Mouse (Mus musculus) heart, embryonic 16.5 days (tissue): Measurements from ENCODE around the gene Raver2. TPM values are rescaled to one million over a fixed set of nuclear protein-coding genes. Genes with fewer than 3 reads are reported as not detected.

Experiments
- ATAC-seq: fragments of 200-750 bp; cut with Nextera tagmentation; replicated peaks from 2 replicates; pipeline ENCODE4 v1.8.0; 2017; ENCODE audit warnings: moderate number of reproducible peaks; ENCODE audit not compliant: insufficient read depth, low FRiP score; ENCODE audit errors: extremely low read depth
- H3K27ac ChIP-seq: fragments of 300-500 bp; sonication (generic); 2 replicates; pipeline ENCODE4 v1.5.1; 2014; ENCODE audit warnings: mild to moderate bottlenecking, low read length, control low read depth, moderate library complexity
- H3K27me3 ChIP-seq: fragments of 300-500 bp; sonication (generic); 2 replicates; pipeline ENCODE4 v1.6.1; 2014; ENCODE audit warnings: low read length, mixed read lengths; ENCODE audit not compliant: control insufficient read depth, insufficient read depth
- H3K36me3 ChIP-seq: fragments of 300-500 bp; sonication (generic); 2 replicates; pipeline ENCODE4 v1.6.1; 2014; ENCODE audit not compliant: control insufficient read depth, insufficient read depth
- H3K4me1 ChIP-seq: fragments of 300-500 bp; sonication (generic); 2 replicates; pipeline ENCODE4 v1.6.1; 2014; ENCODE audit warnings: low read length, mixed read lengths; ENCODE audit not compliant: control insufficient read depth, insufficient read depth
- H3K4me2 ChIP-seq: fragments of 300-500 bp; sonication (generic); 2 replicates; pipeline ENCODE4 v1.6.1; 2014; ENCODE audit warnings: low read depth, mild to moderate bottlenecking, control low read depth, low read length
- H3K4me3 ChIP-seq: fragments of 300-500 bp; sonication (generic); 2 replicates; pipeline ENCODE4 v1.5.1; 2014; ENCODE audit warnings: mild to moderate bottlenecking, control low read depth, low read length
- H3K9ac ChIP-seq: fragments of 300-500 bp; sonication (generic); 2 replicates; pipeline ENCODE4 v1.6.1; 2014; ENCODE audit warnings: low read length, control low read depth
- H3K9me3 ChIP-seq: fragments of 300-500 bp; sonication (generic); replicated peaks from 2 replicates; pipeline ENCODE4 v1.6.1; 2016; ENCODE audit warnings: low read length; ENCODE audit not compliant: control insufficient read depth
- WGBS: fragments of 180-500 bp; shearing (Covaris S2); extraction: QIAGEN DNeasy Blood & Tissue Kit; methylation state at CpG from one replicate; pipeline ENCODE4 v1.1.7; 2014; 5-methylcytosine and 5-hydroxymethylcytosine counted together
- polyA plus RNA-seq: library from polyadenylated mRNA; unstranded; fragments of >200 nt; fragmentation: Nextera tagmentation; extraction: Ambion mirVana; gene quantifications from 2 replicates; pipeline ENCODE4 v1.2.1, GENCODE M21; 2015

The Raver2 gene
- polyA plus RNA-seq, 1 experiment from 2014 or later = 4.2 TPM

DNA sequence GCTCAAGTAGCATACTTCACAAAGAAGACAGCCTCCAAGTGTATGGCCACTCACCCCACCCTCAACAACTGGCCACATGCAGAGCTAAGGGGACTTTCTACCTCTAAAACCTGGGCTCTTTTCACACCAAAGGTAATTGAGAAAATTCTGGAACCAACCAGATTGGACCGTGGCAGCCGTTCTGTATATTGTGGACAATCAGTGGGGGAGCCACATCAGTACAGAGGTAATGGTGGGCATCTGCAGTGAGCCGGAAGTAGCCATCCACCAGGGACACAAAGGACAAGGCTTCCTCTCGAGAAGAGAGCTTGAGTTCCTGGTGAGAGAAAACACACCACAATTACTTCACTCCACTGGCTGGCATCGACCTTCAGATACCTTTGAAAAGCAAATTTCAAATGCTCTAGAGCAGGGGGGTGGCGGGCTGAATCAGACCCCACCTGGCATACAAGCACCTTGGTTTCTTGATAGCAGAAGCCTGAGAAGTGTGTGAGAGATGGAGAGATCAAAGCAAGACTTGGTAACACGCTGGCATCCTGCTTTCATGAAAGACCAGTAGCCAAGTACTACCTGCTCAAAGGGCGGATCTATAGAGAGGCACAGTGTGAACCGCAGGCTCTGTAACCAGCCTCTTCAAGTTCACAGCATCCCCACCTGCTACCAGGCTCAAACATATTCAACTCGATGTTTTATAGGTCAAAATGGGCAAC is 106.3 kb downstream of the Raver2 start:
- H3K4me2 ChIP-seq = no peak overlapping the region
- H3K27me3 ChIP-seq = no peaks in the 10 kb centered on the region
- peaks cover 13% of the 10 kb centered on the region for H3K4me1 ChIP-seq
- H3K9ac ChIP-seq = no peak overlapping the region
- H3K9me3 ChIP-seq = no peaks in the 10 kb centered on the region
- no peak overlapping the region for H3K4me3 ChIP-seq
- 84% methylated on average over 10 of the region's 10 CpGs for WGBS
- H3K36me3 ChIP-seq = peaks cover 12% of the 10 kb centered on the region
- H3K27ac ChIP-seq = no peak overlapping the region
- ATAC-seq = no peak

- Histone ChIP-seq H3K9ac (no peak overlapping the region), H3K27me3 (no peaks in the 10 kb centered on the region), H3K4me2 (no peak overlapping the region), H3K36me3 (peaks cover 10% of the 10 kb centered on the region), H3K4me1 (peaks cover 20% of the 10 kb centered on the region), H3K9me3 (no peaks in the 10 kb centered on the region), H3K27ac (no peak overlapping the region), H3K4me3 (no peak overlapping the region)
- peak; percentile 59 for ATAC-seq
- 28% methylated on average over 6 of the region's 6 CpGs for WGBS
Observed at GRCm38 (mm10) chr4:101176123-101176522, 107.3 kb downstream of the Raver2 start.

DNA sequence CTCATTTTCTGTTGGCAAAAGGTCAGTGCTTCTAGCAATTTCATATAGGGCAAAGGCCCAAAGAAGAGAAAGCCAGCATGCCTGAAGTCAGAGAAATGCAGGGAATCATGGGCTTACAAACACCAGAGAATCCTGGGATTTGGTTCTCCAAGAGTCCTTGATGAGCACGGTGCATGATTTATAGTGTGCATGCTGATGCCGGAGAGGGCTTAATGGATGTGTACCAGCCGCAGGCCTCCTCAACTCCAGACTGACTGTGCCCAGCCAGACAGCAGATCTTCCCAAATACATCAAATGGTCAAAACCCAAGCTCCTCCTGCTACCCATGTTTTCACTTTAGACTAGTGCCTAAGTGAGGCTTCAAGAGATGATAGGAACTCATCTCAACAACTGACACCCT is 109.0 kb downstream of the Raver2 start:
- Histone ChIP-seq H3K4me2 (no peak overlapping the region), H3K9me3 (no peaks in the 10 kb centered on the region), H3K9ac (no peak overlapping the region), H3K27ac (no peak overlapping the region), H3K4me3 (no peak overlapping the region), H3K36me3 (peaks cover 13% of the 10 kb centered on the region), H3K4me1 (peaks cover 21% of the 10 kb centered on the region), H3K27me3 (no peaks in the 10 kb centered on the region)
- WGBS = 88% methylated on average over 3 of the region's 3 CpGs
- ATAC-seq = no peak

DNA sequence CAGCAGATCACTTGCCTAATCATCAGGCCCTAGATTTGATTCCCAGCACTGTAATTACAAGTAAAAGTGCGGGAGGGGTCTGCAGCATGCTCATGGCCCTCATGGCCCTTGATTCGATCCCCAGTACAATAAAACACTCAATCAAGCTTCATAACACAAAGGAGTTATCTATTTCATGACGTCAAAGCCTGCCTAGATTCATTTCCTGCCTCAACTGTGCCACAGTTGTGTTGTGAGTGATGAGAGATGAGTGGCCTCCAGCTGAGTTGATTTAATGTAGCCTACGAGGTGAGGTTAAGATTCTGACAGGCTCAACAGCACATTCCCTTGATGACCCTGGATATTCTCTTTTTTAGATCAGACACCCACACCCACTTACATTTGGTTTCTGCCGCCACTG is 110.3 kb downstream of the Raver2 start:
- peaks cover 16% of the 10 kb centered on the region for H3K36me3 ChIP-seq

DNA sequence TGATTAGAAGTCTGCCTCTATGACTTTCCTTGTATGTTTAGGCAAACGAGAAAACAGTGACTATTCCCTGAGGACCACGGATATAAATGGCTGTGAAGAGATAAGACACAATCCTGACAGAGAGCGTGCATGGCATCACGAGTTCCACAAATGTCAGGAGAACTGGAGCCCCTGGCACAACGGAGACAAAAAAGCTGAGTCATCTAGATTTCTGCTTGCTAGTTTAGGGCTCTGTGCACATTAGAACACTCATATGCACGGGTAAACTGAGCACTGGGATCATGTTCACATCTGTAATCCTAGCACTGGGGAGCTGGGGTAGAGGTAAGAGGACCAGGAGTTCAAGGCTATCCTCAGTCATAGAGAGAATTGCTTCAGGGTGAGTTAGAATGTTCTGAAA is 111.1 kb downstream of the Raver2 start:
- Histone ChIP-seq H3K27me3 (no peaks in the 10 kb centered on the region), H3K36me3 (peaks cover 15% of the 10 kb centered on the region), H3K9me3 (no peaks in the 10 kb centered on the region), H3K9ac (no peak overlapping the region), H3K27ac (no peak overlapping the region), H3K4me3 (no peak overlapping the region), H3K4me2 (0 out of 2 replicates have a peak overlapping the region, but pooled peaks have one; percentile 7), H3K4me1 (peaks cover 21% of the 10 kb centered on the region)
- 23% methylated on average over 6 of the region's 6 CpGs for WGBS
- ATAC-seq = no peak

More for the DNA sequence above, 110.3 kb downstream of the Raver2 start:
- H3K27ac ChIP-seq = no peak overlapping the region
- no peak overlapping the region for H3K9ac ChIP-seq
- 59% methylated on average over 5 of the region's 5 CpGs for WGBS
- no peaks in the 10 kb centered on the region for H3K27me3 ChIP-seq
- H3K9me3 ChIP-seq = no peaks in the 10 kb centered on the region
- H3K4me3 ChIP-seq = no peak overlapping the region
- H3K4me1 ChIP-seq = peaks cover 21% of the 10 kb centered on the region
- H3K4me2 ChIP-seq = no peak overlapping the region
- ATAC-seq = no peak

GRCm38 (mm10) chr4:101180681-101181080 is 111.9 kb downstream of the Raver2 start:
- Histone ChIP-seq H3K36me3 (peaks cover 14% of the 10 kb centered on the region), H3K4me3 (no peak overlapping the region)
- 60% methylated on average over 5 of the region's 5 CpGs for WGBS

DNA sequence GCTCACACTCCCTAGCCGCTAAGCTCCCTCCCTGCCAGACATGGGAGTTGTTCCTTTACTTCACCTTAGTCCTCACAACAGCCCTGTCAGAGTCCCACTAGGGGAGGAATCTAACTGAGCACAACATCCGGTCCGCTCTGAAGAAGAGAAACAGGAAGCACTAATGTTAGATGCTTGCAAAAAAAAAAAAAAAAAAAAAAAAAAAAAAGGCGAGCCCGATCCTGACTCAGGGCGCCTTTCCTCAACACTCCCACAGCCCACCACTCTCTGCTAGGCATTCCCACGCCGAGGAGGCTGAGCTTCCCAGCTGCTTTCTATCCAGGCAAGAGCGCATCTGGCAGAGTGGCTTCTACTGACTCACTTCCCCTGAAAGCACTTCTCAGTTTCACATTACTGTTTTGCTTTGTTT is 113.8 kb downstream of the Raver2 start:
- H3K36me3 ChIP-seq = peaks cover 14% of the 10 kb centered on the region
- no peak overlapping the region for H3K4me3 ChIP-seq
- H3K27ac ChIP-seq = peak overlapping the region; percentile 68
- H3K4me1 ChIP-seq = peaks cover 27% of the 10 kb centered on the region
- no peak overlapping the region for H3K9ac ChIP-seq
- ATAC-seq = peak; percentile 51
- no peaks in the 10 kb centered on the region for H3K27me3 ChIP-seq
- H3K9me3 ChIP-seq = no peaks in the 10 kb centered on the region
- 41% methylated on average over 7 of the region's 9 CpGs for WGBS
- 0 out of 2 replicates have a peak overlapping the region, but pooled peaks have one; percentile 9 for H3K4me2 ChIP-seq

More at GRCm38 (mm10) chr4:101180681-101181080, 111.9 kb downstream of the Raver2 start:
- H3K4me2 ChIP-seq = no peak overlapping the region
- H3K4me1 ChIP-seq = peaks cover 24% of the 10 kb centered on the region
- no peak overlapping the region for H3K9ac ChIP-seq
- H3K9me3 ChIP-seq = no peaks in the 10 kb centered on the region
- no peak for ATAC-seq
- H3K27ac ChIP-seq = no peak overlapping the region
- H3K27me3 ChIP-seq = no peaks in the 10 kb centered on the region

- H3K9me3 ChIP-seq = no peaks in the 10 kb centered on the region
- H3K36me3 ChIP-seq = peaks cover 15% of the 10 kb centered on the region
- ATAC-seq = no peak
- 51% methylated on average over 3 of the region's 3 CpGs for WGBS
- H3K4me3 ChIP-seq = no peak overlapping the region
- H3K4me1 ChIP-seq = peaks cover 19% of the 10 kb centered on the region
- H3K9ac ChIP-seq = no peak overlapping the region
- H3K27me3 ChIP-seq = no peaks in the 10 kb centered on the region
- H3K4me2 ChIP-seq = no peak overlapping the region
- H3K27ac ChIP-seq = no peak overlapping the region
Observed at GRCm38 (mm10) chr4:101185216-101185615, 116.4 kb downstream of the Raver2 start.

DNA sequence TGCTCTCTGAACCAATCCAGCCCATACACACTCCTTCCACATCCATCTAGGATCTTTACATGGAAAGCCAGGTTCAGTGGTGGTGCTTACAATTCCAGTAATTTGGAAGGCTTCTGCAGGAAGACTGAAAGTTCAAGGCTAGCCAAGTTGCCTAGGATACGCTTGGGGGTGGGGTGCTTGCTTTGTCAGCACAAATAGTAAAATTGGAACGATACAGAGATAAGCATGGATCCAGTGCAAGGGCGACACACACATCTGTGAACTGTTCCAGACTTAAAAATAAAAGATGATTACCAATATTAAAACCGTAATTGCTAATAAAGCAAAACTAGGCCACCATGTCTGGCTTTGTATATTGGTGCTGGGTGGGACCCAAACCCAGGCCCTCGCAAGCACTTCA is 117.8 kb downstream of the Raver2 start:
- H3K4me1 ChIP-seq = peaks cover 12% of the 10 kb centered on the region
- H3K9me3 ChIP-seq = no peaks in the 10 kb centered on the region
- ATAC-seq = no peak
- no peaks in the 10 kb centered on the region for H3K27me3 ChIP-seq
- no peak overlapping the region for H3K9ac ChIP-seq
- H3K4me2 ChIP-seq = no peak overlapping the region
- peaks cover 17% of the 10 kb centered on the region for H3K36me3 ChIP-seq
- H3K4me3 ChIP-seq = no peak overlapping the region
- H3K27ac ChIP-seq = no peak overlapping the region; the same call in 1 of the 2 replicates
- 80% methylated on average over 5 of the region's 5 CpGs for WGBS
